18 mouse cellular contexts compared by ENCODE assay signal in the genomic region with DNA sequence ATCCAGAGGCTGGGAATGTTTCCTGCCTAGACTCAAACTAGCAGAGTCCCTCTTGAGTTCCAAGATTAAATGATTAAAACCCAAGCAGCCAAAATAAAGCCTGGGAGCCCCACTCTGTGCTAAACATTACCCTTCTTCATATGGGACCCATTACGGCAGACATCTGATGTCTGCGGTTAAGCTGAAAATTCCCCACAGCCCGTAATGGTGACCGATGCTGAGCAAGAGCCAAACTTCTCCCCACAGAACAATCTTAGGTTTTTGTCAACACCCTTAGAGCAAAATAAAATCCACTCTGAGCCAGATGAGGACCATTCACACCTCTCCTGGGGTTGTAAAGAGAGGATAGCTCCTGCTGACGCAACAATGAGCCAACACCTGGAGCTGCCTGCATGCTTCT.
"Had no signal": no experiment of that assay in that cellular context is flagged by ENCODE, and none has a peak within 500 bp of the region (broad histone marks: within the 10 kb centered on the region; RNA-seq: fewer than 3 reads in every experiment).

No protein-coding gene starts in this region.

- H3K36me3 ChIP-seq: liver, embryonic 12.5 days; liver, embryonic 15.5 days; lung, embryonic 15.5 days; midbrain, embryonic 10.5 days; midbrain, embryonic 13.5 days had no signal

- H3K9ac ChIP-seq: liver, embryonic 12.5 days; liver, embryonic 15.5 days; lung, embryonic 15.5 days; midbrain, embryonic 13.5 days had no signal

- H3K4me3 ChIP-seq: liver, embryonic 12.5 days; liver, embryonic 15.5 days; lung, embryonic 15.5 days; megakaryocyte, embryonic 14.5 days; midbrain, embryonic 10.5 days; midbrain, embryonic 13.5 days had no signal

- DNase-seq: kidney, adult 18-20 months; kidney, adult 9 months; kidney, postnatal 14 days; kidney, postnatal 4 days; liver; lung, adult 18-20 months; lung, postnatal 10 days; lung, postnatal 36 days; retina, postnatal 1 day; thymus, adult 18-20 months; thymus, postnatal 36 days had no signal

- H3K27ac ChIP-seq: liver, embryonic 12.5 days; liver, embryonic 15.5 days; lung, embryonic 15.5 days; midbrain, embryonic 10.5 days; midbrain, embryonic 13.5 days had no signal

- H3K4me2 ChIP-seq: liver, embryonic 12.5 days; liver, embryonic 15.5 days; lung, embryonic 15.5 days; midbrain, embryonic 13.5 days had no signal

- ATAC-seq: liver, embryonic 12.5 days; midbrain, embryonic 13.5 days; midbrain, embryonic 16.5 days had no signal

- H3K4me1 ChIP-seq: liver, embryonic 12.5 days; liver, embryonic 15.5 days; lung, embryonic 15.5 days; megakaryocyte, embryonic 14.5 days; midbrain, embryonic 10.5 days; midbrain, embryonic 13.5 days had no signal

- H3K27me3 ChIP-seq: liver, embryonic 12.5 days; liver, embryonic 15.5 days; lung, embryonic 15.5 days; midbrain, embryonic 13.5 days had no signal

- H3K9me3 ChIP-seq: liver, embryonic 12.5 days; liver, embryonic 15.5 days; lung, embryonic 15.5 days; megakaryocyte, embryonic 14.5 days; midbrain, embryonic 10.5 days; midbrain, embryonic 13.5 days had no signal
